Mouse (Mus musculus): ENCODE results near the gene Erc2.
A peak's percentile ranks its signal among the peaks of the same experiment; 100 is the strongest.

The Erc2 gene

DNA sequence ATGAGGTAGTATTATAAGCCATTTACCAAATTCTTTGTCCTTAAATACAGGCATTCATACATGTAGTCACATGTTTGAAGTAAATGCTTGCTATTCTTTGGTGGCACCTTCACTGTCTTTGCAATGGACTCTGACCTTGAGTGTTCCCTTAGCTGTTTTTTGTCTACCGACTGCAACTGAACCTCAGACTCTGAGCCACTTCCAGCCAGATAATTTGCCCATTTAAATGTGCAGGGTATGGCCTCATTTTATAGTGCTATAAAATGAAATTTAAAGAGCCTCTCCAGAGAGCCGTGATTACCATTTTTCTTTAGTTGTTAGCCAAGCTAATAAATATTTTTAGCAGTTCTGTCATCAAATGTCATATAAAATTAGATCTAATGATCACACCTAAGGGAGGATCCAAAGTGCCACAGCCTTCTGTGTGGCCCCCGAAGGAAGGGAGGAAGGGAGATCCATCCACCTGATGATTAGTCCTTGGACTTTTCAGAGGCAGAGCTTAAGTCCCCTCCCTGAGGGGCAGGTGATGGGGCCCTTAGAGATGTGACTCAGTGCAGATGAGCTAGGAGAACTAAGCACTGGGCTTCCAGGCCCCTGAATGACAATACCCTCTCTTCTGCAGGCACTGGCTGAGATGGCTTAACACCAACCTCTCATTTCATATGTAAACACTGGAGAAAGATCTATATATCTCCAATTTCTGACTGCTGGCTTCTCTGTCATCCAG is 439.6 kb downstream of the Erc2 start:
- DNase-seq (ENCODE audit: low read depth, low spot score): no peak

GRCm38 (mm10) chr14:28068021-28068420 is 445.8 kb downstream of the Erc2 start:
- no peak for DNase-seq (ENCODE audit: low read depth, low spot score)

GRCm38 (mm10) chr14:28069826-28070225 is 447.6 kb downstream of the Erc2 start:
- no peak for DNase-seq (ENCODE audit: low read depth, low spot score)

DNA sequence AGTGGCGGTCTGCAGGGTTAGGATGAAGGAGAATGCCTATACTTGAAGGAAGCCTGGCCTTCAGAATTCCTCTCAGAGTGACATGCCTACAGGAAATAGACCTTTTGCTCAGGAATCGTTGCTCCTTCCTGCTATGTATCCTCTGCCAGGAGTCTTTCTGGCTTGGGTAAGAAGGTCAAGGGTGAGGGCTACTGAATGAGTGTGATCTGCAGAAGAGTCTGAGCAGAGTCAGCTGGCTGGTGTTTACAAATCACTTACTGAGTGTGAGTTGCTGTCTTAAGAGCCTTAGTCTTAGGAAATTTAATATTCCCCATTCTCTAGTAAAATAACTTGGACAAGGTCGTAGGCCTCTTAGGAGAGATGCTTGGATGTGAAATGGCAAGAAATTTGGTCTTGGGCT is 450.3 kb downstream of the Erc2 start:
- DNase-seq (ENCODE audit: low read depth, low spot score): no peak

DNA sequence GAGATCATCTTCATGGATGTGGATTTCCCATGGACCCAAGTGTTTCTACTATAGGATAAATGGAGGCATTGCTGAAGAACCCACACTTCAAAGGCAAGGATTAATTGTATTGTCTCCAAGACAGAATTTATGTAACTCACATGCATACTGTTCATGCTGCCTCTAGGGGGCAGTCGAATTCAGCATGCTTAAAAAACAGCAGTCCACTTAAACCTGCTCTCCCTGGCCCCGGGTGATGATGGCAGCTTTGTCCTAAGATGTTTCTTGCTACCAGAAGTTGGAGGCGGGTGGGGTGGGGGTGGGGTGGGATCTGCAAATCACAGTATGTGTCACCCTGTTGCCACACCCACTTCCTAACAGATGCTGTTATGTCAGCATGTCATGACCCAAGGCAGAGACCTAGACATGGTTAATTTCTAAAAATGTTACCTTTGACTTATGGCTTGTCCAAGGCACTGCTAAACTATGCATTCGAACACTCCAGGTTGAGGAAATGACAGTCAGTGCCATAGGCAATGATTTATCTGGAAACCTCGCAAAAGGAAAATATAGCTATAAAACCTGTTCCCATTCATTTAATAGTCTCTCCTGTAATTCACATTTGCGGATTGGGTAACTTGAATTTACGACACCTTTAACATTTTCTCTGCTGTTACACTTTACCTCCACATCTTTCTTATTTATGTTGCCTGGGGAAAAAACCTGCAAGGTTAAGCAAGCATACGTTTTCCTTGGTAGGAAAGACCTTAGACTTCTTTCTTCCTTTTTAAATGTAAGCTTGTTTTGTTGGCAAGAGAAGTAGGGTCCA is 467.6 kb downstream of the Erc2 start:
- peak; percentile 26 for DNase-seq (ENCODE audit: low read depth, low spot score)

GRCm38 (mm10) chr14:28091367-28091766 is 469.1 kb downstream of the Erc2 start:
- no peak for DNase-seq (ENCODE audit: low read depth, low spot score)

GRCm38 (mm10) chr14:28093214-28093613 is 471.0 kb downstream of the Erc2 start:
- no peak for DNase-seq (ENCODE audit: low read depth, low spot score)

DNA sequence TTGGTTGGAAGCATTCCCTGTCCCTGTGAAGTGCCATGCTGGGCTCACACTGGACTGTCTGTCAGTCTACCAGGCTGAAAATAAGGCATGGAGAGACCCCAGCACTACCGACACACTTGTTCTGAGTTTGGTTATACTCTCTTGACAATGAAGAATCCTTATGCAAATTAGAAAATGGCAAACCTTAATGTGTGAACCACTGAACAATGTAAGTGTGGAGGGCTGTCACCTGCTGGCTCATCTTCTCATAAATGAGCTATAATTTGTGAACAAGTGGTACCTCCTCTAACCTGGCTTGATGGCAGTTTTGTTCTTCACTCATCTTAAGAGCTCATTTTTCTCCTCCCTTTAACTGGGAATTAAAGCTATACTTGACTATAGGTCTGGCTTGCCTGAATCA is 471.7 kb downstream of the Erc2 start:
- DNase-seq (ENCODE audit: low read depth, low spot score): no peak

- DNase-seq (ENCODE audit: low read depth, low spot score): no peak
Observed at GRCm38 (mm10) chr14:28099084-28099483, 476.9 kb downstream of the Erc2 start.

DNA sequence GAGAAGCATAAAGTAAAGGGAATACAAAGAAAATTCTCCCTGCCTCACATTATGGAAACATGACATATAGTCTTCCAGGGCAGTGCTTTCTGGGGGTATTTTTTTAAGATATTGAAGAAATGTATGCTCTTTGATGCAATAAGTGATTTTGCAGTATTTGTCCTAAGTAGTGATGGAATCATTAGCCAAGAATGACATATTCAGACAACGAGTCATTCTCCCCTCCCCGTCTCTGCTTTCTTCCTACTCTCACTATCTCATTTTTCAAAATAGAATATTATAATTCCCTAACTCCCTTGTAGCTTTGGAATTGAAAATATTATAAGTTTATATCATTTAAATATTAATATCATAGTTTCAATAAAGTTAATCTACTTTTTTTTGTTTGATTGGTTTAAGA is 490.9 kb downstream of the Erc2 start:
- no peak for DNase-seq (ENCODE audit: low read depth, low spot score)

DNA sequence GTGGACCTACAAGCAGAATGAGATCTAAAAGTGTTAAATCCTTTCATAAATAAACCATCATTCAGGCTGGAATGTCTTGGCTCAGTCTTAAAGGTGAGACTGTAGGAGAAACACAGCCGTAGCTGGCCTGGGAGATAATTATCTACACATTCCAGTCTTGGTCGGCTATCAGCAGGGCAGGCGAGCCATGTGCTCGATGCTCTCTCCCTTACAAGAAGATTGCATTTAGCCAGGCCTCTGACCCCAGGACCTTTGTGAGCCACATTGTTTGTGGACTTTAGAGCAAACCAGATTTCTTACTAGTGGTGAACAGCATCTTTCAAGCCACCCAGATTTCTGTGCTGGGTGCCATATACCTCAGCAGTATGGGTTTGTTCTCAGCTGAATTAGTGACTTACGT is 498.6 kb downstream of the Erc2 start:
- DNase-seq (ENCODE audit: low read depth, low spot score): no peak

- no peak for DNase-seq (ENCODE audit: low read depth, low spot score)
Observed at GRCm38 (mm10) chr14:28126842-28127241, 504.6 kb downstream of the Erc2 start.

- DNase-seq (ENCODE audit: low read depth, low spot score): no peak
Observed at GRCm38 (mm10) chr14:28128999-28129398, 506.8 kb downstream of the Erc2 start.

GRCm38 (mm10) chr14:28143998-28144397 is 521.8 kb downstream of the Erc2 start:
- no peak for DNase-seq (ENCODE audit: low read depth, low spot score)

DNA sequence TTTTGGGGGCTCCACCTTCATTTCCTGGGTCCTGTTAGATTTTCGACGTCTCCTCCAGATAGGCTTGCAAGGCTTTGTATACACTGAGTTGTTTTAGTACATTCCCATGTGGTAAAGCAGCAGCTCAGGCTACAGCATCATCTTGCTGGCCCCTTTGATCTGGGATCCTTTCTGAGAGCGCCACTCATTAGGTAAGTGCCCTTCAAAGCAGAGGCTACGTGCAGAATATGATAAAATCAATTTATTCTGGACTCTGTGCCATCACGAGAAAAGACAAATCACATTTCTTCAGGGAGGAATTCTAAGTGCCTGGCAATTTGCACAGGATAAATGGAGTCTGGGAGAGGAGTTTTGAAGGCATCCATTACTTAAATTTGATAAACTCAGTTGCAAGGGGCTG is 525.0 kb downstream of the Erc2 start:
- no peak for DNase-seq (ENCODE audit: low read depth, low spot score)

GRCm38 (mm10) chr14:28150942-28151341 is 528.7 kb downstream of the Erc2 start:
- no peak for DNase-seq (ENCODE audit: low read depth, low spot score)

GRCm38 (mm10) chr14:28155706-28156105 is 533.5 kb downstream of the Erc2 start:
- peak; percentile 9 for DNase-seq (ENCODE audit: low read depth, low spot score)

DNA sequence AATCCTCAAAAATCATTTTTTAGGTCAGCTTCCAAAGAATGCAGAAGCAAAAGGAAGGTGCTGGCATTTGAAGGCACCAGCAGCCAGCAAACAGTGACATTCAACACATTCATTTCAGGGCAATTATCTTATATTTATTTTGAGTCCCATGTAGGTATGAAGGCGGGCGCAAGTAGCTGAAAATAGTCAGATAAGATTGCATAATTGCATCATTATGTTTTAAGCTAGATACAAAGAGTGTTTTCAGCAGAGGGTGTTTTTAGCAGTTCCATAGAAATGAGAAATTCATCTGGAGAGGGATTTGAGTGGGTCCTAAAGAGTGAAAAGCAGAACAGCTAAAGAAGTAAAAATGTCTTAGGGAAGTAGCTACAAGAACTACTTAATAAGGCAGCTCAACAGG is 538.6 kb downstream of the Erc2 start:
- DNase-seq (ENCODE audit: low read depth, low spot score): no peak

DNA sequence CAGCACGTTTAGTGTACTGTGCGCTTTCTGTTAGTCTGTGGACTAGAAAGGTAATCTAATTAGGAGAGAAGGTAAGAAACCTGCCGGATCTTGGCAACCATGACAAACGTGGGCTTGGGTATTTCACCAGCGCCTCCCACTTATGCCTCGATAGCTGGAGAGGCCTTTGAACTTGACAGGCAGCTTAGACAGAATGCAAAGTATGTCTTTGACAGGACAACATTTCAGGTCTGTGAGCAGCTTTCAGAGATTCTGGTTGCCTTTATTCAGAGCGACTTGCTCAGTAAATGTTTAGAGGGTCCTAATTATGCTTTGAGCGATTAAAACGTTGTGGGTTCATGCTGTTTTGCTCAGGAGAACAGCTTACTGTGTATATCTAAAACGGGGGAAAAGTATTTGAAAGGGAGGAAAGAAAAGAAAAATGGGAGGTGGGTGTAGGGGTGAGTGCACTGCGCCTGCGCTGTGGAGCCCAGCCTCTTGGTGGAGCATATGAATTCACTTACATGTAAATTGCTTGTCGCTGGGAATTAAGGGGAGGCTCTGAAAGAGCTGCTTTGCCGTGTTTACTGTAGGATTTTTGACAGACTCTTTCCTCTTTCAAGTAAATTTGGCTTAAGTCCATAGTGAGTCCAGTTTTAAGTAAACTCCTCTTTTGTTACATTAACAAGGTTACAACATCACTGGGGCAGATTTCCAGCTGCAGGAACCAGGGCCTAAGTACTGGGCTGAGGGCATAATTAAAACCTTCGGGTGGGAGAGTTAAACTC is 542.6 kb downstream of the Erc2 start:
- DNase-seq (ENCODE audit: low read depth, low spot score): no peak

DNA sequence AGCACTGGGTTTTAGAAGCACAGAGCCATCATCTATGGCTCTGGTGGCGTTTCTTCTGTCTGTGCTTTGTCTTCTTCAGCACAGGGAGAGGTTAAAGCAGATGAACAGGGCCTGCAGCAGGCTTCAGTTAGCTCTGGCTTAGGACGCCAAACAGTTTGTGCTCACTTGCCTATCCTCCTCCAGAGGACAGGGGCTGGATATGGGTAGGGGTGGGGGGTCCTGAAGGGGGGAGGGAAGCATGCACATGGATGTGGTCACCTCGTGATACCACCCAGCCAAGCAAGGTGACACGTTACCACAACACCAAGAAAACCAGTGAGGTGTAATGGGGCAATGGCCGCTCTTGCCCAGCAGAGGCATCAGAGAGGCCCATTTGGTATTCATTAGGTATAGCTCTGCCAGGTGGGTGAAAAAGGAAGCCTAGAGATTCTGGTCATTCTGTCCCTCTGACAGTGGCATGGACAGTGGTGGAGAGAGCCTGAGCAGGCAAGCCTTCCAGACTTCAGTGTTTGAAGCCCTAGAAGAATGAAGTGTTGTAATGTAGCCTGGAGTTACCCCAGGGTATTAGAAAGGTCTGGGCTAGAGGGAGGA is 543.5 kb downstream of the Erc2 start:
- DNase-seq (ENCODE audit: low read depth, low spot score): no peak

DNA sequence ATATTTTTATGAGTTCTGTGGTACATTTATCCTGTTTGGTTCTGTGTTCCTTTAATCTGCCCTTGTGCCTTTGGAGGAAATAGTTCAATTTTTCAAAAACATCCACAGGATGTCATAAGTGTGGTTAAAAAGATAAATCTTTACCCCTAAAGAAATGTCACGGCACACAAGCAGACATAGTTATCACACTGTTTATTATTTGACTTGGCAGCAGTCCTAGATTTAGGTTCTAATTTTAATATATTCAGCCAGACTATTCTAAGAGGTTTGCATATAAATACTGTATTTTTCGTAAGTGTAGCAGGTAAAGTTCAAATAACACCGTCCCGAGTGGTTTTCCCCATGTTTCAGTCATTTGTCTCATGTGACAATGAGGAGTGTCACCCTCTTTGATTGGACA is 548.5 kb downstream of the Erc2 start:
- no peak for DNase-seq (ENCODE audit: low read depth, low spot score)

- DNase-seq (ENCODE audit: low read depth, low spot score): no peak
Observed at GRCm38 (mm10) chr14:28171364-28171763, 549.1 kb downstream of the Erc2 start.
